In genomic region chr11:84061881-84062280, GRCm38 (mm10) we compare ENCODE assay signal across 22 mouse cellular contexts. TPM values are rescaled to one million over a fixed set of nuclear protein-coding genes. Genes with fewer than 3 reads are reported as not detected.
A peak's percentile ranks its signal among the peaks of the same experiment; 100 is the strongest.
DNase-seq lines count a peak whose midpoint lies in the region; ATAC-seq and TF ChIP-seq lines count a peak whose summit lies in the region.
"Had no signal": no experiment of that assay in that cellular context is flagged by ENCODE, and none has a peak within 500 bp of the region (broad histone marks: within the 10 kb centered on the region; RNA-seq: fewer than 3 reads in every experiment).

No protein-coding gene starts in this region.

- H3K4me2 ChIP-seq in intestine, postnatal 0 days (replicated peaks; ENCODE audit: low read depth), result no peak overlapping the region
- H3K4me2 ChIP-seq in intestine, embryonic 15.5 days (replicated peaks), result no peak overlapping the region
- H3K4me2 ChIP-seq: embryonic facial prominence, embryonic 13.5 days; forebrain, embryonic 12.5 days; hindbrain, embryonic 12.5 days had no signal

- H3K9ac ChIP-seq in intestine, postnatal 0 days (ENCODE audit: low read depth, low read length), result no peak overlapping the region
- no peak overlapping the region for H3K9ac ChIP-seq in intestine, embryonic 15.5 days
- H3K9ac ChIP-seq: embryonic facial prominence, embryonic 13.5 days; forebrain, embryonic 12.5 days; hindbrain, embryonic 12.5 days had no signal

- no peaks in the 10 kb centered on the region for H3K36me3 ChIP-seq in intestine, postnatal 0 days (ENCODE audit: control insufficient read depth, insufficient read depth)
- no peaks in the 10 kb centered on the region for H3K36me3 ChIP-seq in intestine, embryonic 15.5 days
- H3K36me3 ChIP-seq: embryonic facial prominence, embryonic 13.5 days; forebrain, embryonic 12.5 days; heart, embryonic 10.5 days; hindbrain, embryonic 12.5 days had no signal

- H3K4me1 ChIP-seq in intestine, postnatal 0 days (replicated peaks; ENCODE audit: control insufficient read depth, insufficient read depth, low read length), result no peaks in the 10 kb centered on the region; the same call in 1 of the 2 replicates
- H3K4me1 ChIP-seq in intestine, embryonic 15.5 days (replicated peaks), result peaks cover 11% of the 10 kb centered on the region

- H3K9me3 ChIP-seq in intestine, postnatal 0 days (ENCODE audit: control insufficient read depth), result no peaks in the 10 kb centered on the region
- H3K9me3 ChIP-seq in intestine, embryonic 15.5 days, result no peaks in the 10 kb centered on the region
- H3K9me3 ChIP-seq: embryonic facial prominence, embryonic 13.5 days; forebrain, embryonic 12.5 days; heart, embryonic 10.5 days; hindbrain, embryonic 12.5 days had no signal

- no peaks in the 10 kb centered on the region for H3K27me3 ChIP-seq in intestine, postnatal 0 days (replicated peaks; ENCODE audit: control insufficient read depth, insufficient read depth, low read length)
- no peaks in the 10 kb centered on the region for H3K27me3 ChIP-seq in intestine, embryonic 15.5 days (replicated peaks)

- H3K4me3 ChIP-seq in intestine, postnatal 0 days (ENCODE audit: low read depth, low read length), result no peak overlapping the region
- H3K4me3 ChIP-seq in intestine, embryonic 15.5 days (replicated peaks), result no peak overlapping the region
- H3K4me3 ChIP-seq: embryonic facial prominence, embryonic 13.5 days; forebrain, embryonic 12.5 days; heart, embryonic 10.5 days; hindbrain, embryonic 12.5 days had no signal

- peak; percentile 87 for DNase-seq in 3T3-L1 (ENCODE audit: low read depth, low spot score)
- peak; percentile 58 for DNase-seq in NIH3T3 (ENCODE audit: low read depth)
- no peak for DNase-seq in adrenal gland, postnatal 36 days
- DNase-seq: adrenal gland, postnatal 14 days; B cell, adult 2 months; cerebellum, adult 18-20 months; cerebellum, postnatal 25 days; gastrocnemius, postnatal 10 days; heart, adult 18-20 months; heart, postnatal 10 days; heart, postnatal 4 days had no signal

- ATAC-seq in intestine, postnatal 0 days, result no peak
- no peak for ATAC-seq in intestine, embryonic 15.5 days
- no peak for ATAC-seq in megakaryocyte, adult 5-6 weeks (ENCODE audit: poor library complexity, severe bottlenecking)
- ATAC-seq: CD4-positive, CD25-positive, alpha-beta regulatory T cell, adult 4 months; forebrain, embryonic 16.5 days; hindbrain, embryonic 16.5 days; inflammation-experienced regulatory T-cells, adult 6 months had no signal

- no peak for TF ChIP-seq CTCF in intestine, postnatal 0 days (IDR thresholded peaks at IDR 0.05; ENCODE audit: low read depth)

- 54% methylated on average over 2 of the region's 2 CpGs for WGBS in intestine, postnatal 0 days
- WGBS in intestine, embryonic 15.5 days, result 74% methylated on average over 2 of the region's 2 CpGs

- peak overlapping the region; percentile 24; the same call in 1 of the 2 replicates for H3K27ac ChIP-seq in intestine, postnatal 0 days (ENCODE audit: low read depth, low read length)
- H3K27ac ChIP-seq in intestine, embryonic 15.5 days, result no peak overlapping the region
- H3K27ac ChIP-seq: embryonic facial prominence, embryonic 13.5 days; forebrain, embryonic 12.5 days; heart, embryonic 10.5 days; hindbrain, embryonic 12.5 days had no signal

RNA-seq across cellular contexts. Expression of gene Dusp14, which starts 7.2 kb away (rescaled TPM):
- 27.6 and 28.0 TPM in 2 replicates for polyA plus RNA-seq in intestine, postnatal 0 days (2015; fragmentation: Nextera tagmentation; extraction: Ambion mirVana)
- 15.7 and 16.9 TPM in 2 replicates for polyA plus RNA-seq in intestine, embryonic 15.5 days (2015; fragmentation: Nextera tagmentation; extraction: Ambion mirVana)
- not detected in 2 replicates for total RNA-seq in megakaryocyte, adult 5-6 weeks (2015)
- not detected in 2 replicates for total RNA-seq in megakaryocyte, adult 5-6 weeks (2017)
- total RNA-seq in adrenal gland, postnatal 36 days (2021), result 10 to 100 TPM in 1 of 2 experiments, 1 to 10 TPM in 1; 6.0 to 14.0 TPM

Comparison
In these comparisons a context has a peak if more than half of its experiments do, and no peak if none do; other contexts are left out.
1. DNase-seq: peak in 3T3-L1 (single experiment) and NIH3T3 (single experiment); none in adrenal gland, postnatal 36 days (0 of 2).
2. RNA of gene Dusp14, which starts 7.2 kb away (total RNA-seq): 6.0 to 14.0 TPM in adrenal gland, postnatal 36 days; not detected in megakaryocyte, adult 5-6 weeks; every median in the first group is over 4 times any median in the second.